Mouse (Mus musculus) adrenal gland, adult 2 months (tissue): ENCODE data around the gene Dazap1. TPM values are rescaled to one million over a fixed set of nuclear protein-coding genes. Genes with fewer than 3 reads are reported as not detected.

Experiments
- DNase-seq: peaks from one replicate; pipeline ENCODE4 v3.0.0; 2021
- polyA plus RNA-seq: library from polyadenylated mRNA; depleted of rRNA; stranded (reverse); fragments of >200 nt; gene quantifications from 2 replicates; pipeline ENCODE4 v1.2.3, GENCODE M21; 2012
- total RNA-seq, 2 experiments: library from RNA; stranded (reverse); gene quantifications; 2 replicates each; pipeline ENCODE4 v1.2.3; 2021

Dazap1 gene
- total and polyA plus RNA-seq, 3 experiments: 72.1 to 119 (median 101) TPM

DNA sequence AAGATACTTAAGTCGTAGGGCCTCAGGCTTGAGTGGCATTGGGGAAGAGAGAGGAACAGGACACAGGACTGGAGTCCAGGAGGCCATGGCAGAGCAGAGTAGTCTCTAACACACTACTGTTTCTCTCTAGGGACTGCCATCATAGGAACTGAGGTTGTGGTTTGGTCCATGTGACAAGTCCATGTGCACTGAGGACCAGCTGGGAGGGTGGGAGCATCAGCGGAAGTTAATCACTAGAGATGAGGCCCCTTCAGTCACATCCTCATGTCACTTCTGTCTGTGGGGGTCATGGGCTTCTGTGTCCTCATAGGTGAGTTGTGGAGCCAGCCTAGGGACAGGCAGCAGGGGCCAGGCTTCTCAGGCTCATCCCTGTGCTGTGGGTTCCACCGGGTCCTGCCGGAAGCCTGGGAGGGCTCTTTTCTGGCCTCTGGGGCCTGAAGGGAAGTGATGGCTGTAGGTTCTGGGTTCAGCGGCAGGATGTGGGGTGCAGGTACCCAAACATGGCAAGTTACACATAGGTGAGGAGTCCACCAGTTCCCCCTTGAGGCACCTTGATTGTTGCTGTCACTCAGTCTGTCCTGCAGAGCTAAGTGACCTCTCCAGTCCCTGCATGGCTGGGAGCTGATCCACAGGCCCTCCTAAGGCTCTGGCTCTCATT lies 10.0 kb downstream of the Dazap1 start:
- DNase-seq: no peak

DNA sequence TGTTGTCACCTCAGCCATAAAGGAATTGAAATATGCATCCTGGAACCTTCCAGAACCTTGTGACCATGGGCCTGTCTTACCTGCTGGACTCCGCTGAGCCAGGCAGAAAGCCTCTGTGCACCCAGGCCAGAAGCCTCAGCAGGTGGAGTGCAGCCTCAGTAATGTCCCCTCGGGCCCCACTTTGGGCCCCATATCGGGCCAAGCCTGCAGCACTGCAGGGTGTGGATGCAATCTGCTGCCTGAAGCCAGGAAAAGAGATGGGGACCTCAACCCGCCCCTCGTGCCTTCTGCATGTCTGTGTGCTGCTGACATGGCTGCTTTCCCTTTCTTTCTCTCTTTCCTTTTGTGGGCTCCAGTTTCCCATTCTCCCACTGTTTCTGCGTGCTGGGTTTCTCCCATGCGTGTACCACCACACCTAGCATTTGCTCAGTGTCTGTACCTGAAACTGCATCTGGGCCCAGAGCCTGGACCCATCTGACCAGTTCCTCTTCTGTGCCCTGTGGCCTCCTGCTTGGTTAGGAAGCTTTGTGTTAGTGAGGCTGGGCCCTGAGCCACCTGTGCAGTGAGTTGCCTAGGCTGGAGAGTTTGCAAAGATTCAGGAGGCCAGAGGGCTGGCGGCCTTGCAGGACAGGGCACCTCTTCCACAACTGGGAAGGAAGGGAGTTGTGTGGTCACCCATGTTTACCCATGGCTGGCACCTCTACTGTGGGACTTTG lies 10.7 kb downstream of the Dazap1 start:
- DNase-seq: no peak

DNA sequence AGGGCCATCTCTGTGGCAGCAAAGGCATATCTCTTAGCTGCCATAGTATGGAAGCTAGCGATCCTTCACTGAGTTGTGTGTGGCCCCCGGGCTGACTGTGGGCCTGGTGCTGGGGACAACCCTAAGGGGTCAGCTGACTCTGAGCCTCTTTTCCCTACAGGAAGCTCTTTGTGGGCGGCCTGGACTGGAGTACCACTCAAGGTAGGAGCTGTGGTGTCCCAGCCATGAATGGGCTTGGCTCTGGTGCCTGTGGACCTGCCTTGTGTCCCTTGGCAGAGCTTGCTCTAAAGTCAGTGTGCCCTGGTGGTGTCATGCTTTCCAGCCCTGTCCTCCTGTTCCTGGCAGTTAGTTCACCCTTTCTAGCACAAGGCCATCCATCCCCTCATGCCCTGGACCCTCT lies 12.6 kb downstream of the Dazap1 start:
- DNase-seq: no peak

DNA sequence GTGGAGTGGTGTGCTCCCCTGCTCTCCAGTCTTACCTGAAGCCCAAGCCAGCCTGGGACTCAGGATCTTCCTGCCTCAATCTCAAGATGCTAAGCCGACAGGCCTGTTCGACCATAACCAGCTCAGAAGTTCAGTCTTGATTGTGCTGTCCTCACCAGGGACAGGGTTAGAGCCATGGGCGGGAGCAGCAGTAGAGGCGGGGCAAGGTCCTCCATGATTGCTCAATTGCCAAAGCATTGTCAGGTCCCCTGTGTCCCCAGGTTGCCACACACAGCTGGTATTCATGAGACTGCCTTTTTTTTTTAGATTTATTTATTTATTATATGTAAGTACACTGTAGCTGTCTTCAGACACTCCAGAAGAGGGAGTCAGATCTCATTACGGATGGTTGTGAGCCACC lies 15.0 kb downstream of the Dazap1 start:
- DNase-seq: no peak

DNA sequence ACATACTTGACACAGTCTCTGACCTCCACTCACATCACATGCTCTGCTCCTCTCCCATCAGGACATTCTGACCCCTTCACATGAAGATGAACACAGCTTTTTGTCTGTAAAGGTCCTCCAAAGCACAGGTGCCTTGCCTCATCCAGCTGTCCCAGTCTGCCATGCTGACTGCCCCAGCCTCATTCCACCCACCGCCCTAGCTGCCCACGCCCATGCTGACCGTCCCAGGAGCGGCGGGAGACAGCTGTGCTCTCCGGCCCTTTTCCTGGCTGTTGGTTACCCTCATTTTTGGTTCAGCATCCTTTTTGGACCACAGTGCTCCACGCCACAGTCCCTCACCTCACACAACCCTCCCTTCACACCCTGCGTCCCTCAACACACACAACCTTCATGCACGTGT lies 17.1 kb downstream of the Dazap1 start:
- no peak for DNase-seq

DNA sequence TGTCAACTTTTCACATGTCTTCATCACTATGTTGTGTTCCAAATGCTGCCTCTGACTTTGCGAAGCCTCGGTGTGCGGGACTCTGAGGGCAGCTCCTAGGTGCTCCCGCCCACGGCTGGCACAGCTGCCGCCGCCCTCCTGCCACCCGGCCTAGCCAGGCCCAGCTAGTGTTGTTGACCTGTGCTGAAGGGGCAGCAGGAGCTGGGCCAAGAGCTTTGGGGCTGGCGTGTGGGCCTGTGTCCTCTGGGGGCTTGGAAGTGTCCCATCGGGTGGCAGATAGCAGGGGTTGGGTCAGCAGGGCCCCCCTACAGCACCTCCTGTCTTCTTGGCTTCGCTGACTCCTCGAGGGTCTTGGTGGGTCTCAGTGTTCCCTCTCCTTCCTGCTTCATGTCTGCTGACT lies 18.0 kb downstream of the Dazap1 start:
- DNase-seq: no peak

DNA sequence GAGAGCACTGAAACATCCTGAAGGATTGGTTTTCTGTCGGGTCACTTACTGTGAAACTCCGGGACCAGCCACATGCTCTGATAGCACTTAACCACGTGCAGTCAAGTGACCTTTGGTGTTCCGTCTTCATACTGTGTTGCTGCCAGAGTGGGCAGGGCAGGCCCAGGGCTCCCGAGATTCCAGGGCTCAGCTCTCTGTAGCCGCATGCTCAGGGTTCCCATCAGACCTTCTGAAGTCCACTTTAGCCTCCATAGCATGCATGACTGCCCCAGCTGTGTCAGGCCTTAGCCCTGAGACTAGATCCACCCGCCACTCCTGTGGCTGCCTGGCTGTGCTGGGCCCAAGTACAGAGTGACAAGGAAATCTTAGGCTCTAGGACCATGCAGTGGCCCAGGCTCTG lies 20.0 kb downstream of the Dazap1 start:
- peak; percentile 78 for DNase-seq

DNA sequence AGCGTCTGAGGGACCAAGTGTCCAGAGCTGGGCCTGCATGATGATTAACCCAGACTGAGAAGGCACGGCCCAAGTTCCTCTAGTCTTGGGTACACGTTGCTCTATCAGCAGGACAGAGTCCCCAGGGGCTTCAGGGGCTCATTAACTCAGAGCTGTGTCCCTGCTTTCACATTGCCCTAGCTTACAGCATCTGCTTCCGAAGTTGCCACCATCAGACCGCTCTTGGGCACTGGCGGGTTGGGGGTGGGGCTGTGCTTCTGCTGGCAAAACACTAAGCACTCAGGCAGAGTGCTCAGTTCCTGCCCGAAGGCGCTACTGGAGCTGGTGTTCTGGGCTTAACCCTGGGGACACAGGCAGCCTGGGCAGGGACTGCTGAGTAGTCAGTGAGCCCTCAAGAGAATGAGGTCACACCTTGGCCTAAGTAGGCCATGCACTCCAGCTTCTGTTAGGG lies 20.7 kb downstream of the Dazap1 start:
- peak; percentile 71 for DNase-seq

DNA sequence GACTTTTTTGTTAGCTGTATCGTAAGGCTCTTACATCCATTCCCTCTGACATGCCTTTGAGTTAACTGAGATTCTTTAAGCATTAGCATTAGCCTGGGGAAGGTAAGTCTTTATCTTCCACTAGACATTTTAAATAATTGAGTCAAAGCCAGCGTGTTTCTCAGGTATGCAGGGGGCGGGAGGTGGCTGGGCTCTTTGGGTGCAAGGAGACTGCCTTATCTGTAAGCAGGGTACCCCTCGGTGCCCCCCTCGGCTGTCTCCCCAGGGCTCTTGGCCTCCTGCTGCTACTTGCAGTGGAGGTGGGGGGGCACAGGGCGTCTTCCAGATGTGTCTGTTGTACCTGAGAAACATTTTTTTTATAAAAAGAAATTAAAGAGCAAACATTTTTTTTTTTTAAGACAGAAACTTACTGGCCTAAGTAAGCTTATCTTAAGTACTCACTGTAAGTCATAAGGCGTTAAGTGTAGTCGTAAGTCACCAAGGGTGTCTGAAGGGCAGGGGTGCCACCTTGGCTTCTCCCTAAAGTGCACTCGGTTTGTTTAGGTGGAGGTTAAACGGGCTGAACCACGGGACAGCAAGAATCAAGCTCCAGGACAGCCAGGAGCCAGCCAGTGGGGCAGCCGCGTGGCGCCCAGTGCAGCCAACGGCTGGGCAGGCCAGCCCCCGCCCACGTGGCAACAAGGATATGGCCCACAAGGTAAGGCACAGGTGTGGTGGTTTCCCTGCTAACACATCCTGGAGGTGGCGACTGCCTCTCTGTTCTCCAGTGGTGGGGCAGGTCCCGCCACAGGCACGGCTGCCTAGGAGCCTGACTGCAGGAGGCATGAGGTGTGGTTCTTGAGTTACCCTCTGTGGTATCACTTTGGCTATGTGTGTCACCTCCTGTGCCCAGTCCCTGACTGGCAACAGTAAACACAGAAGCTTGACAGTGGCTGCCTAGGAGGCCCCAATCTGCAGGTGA lies 21.5 kb downstream of the Dazap1 start:
- DNase-seq: no peak

DNA sequence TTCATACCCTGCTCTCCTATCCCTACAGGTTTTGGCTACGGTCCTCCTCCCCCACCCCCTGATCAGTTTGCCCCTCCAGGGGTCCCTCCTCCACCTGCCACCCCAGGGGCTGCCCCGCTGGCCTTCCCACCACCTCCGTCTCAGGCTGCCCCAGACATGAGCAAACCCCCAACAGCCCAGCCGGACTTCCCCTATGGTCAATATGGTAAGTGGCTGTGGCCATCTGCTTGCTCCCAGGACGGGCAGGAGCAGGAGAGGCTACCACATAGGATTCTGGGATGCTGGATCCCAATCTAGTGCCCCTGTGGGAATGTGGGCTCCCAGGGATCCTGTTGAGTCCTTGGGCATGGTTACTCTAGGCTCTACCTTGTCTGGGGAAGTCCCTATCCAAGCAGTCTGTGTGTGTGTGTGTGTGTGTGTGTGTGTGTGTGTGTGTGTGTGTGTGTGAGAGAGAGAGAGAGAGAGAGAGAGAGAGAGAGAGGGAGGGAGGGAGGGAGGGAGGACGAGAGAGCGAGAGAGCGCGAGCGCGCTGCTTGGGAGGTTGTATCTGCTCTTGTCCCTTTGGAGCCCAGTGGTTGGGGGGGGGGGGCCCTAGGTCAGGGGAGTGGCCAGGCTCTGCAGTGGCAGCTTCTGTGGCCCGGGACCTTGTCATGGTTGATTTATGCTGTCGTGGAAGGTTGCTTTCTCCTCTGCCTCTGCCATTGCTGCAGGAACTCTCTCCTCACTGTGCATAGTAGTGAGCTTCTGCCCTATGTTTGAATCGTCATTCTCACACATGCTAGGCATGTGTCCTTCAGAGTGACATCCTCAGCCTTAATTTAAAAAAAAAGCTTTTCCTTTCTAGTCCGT lies 24.2 kb downstream of the Dazap1 start:
- DNase-seq: peak; percentile 81

DNA sequence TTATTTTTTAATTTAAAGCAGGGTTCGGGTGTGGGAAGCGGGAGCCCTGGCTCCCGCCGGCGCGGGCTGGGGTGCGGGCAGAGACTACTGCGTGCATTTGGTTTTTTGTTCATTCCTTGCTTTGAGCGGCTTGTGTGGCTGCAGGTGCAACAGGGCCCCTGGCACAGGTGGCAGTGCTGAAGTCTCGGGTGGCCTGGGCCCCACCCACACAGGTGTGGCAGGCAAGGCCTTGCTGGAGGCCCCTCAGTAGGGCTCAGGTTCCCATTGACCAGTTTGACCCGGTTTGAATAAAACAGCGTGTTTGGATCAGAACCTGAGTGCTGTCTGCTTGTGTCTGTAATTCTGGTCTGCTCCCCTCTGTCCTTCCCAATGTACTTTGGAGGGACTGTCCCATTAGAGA lies 26.8 kb downstream of the Dazap1 start:
- no peak for DNase-seq

DNA sequence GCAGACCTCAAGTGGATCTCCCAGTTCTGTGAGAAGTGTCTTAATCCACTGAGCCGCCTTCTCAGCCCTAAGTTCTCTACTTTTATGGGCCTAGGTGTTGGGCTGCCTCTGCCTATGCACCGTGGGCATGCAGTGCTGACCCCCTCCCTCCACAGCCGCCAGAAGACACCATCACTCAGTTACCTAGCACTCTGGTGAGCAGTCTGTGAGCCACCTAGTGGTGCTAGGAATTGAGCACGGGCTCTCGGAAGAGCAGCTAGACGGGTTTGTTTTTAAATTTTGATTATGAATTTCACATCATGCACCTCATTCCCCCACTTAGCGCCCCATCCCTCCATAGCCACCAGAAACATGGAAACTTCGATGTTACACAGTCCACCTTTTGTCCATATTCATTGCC lies 27.4 kb downstream of the Dazap1 start:
- DNase-seq: no peak

DNA sequence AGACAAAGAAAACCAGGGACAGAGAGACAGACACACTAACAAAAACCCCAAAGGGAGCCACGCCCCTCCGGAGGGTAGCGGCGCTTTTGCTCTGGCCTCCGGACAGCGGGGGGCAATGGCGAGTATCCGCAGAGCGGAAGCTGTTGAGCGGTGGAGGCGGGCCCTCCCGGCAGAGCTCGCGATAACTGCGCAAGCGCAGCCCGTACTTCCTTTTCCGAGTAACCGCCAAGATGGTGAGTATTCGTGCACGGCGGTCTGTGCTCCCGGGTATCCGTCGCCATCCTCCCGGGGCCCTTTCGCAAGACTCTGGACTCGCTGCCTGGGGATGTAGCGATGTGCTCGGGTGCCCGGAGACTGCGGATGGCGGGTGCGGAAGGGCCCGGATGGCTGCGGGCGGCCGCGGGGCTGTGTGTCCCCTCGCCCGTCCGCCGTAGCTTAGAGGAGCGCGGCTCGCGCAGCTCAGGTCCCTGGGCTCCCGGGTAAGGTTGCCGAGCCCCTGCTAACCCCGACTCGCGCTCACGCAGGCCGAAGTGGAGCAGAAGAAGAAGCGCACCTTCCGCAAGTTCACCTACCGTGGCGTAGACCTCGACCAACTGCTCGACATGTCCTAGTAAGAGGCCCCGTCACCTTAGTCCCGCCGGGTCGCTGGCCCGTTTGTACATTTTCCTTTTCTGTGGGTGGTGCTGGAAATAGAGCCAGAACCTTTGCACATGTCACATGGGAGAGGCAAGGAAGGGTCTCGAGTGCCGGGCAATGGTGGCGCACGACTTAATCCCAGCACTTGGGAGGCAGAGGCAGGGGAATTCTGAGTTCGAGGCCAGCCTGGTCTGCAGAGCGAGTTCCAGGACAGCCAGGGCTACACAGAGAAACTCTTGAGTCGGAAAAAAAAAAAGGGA lies 31.2 kb downstream of the Dazap1 start, which contains the start of gene Rps15:
Gene Rps15, plus strand, starts transcription at position 203 of the 896 bp plus-strand sequence.
- peak; percentile 95 for DNase-seq

DNA sequence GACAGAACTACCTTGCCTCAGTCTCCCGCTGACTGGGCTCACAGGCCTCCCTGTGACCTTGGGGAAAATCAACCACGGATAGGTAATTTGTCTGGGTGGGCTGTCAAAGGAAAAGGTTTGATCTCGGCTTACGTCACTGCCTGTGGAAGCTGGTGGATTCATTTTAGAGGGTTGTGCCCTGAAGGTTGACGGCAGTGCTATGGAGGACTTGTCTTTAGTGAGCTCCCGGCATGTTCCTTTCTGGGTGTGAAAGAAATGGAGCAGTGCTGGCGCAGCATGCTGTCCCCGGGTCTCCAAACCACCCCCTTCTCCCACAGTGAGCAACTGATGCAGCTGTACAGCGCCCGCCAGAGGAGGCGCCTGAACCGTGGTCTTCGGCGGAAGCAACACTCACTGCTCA lies 32.0 kb downstream of the Dazap1 start:
- DNase-seq: no peak

DNA sequence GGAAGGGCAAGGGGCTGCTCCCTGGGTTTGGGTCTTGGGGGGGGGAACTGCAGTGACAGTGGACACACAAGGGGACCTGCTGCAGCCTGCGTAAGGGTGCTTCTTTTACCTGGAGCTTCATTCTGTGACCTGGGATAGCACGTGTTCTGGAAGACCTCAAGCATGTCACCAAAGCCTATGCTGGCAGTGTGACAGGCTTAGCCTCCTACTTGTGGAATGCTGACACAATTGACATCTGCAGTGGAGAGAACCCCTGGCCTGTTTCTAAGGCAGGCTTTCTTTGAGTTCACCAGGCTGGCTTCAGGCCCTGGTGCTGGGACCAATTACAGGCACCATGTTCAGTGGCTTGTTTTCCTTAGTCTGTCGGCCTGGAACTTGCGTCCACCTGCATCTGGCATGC lies 33.0 kb downstream of the Dazap1 start:
- no peak for DNase-seq

DNA sequence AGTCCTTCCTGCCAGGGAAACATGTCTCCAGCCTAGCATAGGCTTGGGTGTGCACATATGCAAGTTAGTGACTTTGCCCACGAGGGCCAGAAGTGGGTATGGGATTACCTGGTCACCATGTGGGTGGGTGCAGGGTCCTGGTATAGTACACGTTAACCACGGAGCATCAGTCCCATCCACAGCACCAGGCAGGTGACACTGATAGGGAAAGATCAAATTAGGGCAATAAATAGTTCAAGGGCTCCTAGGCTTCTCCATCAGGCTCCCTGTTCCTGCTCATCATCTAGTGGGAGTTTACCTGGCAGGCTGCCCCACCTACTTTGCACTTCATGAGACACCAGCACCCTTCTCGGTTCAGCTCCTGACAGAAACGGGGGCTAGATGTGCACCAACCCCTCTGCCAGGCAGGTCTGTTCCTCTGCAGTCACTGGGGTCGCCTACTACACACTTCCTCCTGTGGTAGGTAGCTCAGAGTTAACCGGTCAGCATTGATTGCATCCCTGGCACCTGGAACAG lies 33.6 kb downstream of the Dazap1 start:
- DNase-seq: no peak

DNA sequence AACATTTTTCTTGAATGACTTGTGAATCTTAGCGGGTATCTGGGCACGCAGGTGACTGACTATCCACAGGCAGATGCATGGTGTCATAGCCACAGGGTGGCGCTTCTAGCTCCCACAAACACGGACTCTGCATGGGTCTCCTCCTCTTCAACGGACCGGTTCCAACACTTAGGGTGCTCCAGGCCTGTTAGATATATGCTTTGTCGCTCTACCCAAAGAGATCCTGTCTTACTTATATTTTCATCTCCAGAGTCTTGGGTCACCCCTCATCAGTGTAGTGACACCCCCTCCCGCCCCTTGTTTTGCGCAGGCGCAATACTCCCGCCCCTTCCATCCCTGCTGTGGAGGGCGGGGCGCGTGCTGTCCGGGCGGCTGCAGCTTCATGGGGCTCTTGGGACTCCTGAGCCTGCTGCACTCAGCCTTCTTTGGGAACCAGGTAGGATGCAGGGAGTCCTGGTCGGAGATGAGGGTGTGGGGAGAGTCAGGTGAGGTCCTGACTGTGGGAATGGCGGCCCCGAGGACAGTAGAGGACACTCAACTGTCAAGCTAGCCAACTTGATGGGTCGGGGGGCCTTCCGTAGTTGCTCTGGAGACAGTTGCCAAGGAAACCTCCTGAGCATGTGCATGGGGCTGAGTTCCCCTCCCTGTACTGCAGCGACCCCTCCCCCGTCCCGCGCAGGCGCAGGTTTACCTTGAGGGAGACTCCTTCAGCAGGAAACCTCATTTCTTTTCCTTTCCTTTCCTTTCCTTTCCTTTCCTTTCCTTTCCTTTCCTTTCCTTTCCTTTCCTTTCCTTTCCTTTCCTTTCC lies 34.5 kb downstream of the Dazap1 start, which contains the start of gene Apc2:
Gene Apc2, plus strand, starts transcription at position 360 of the 808 bp plus-strand sequence.
- peak; percentile 84 for DNase-seq

DNA sequence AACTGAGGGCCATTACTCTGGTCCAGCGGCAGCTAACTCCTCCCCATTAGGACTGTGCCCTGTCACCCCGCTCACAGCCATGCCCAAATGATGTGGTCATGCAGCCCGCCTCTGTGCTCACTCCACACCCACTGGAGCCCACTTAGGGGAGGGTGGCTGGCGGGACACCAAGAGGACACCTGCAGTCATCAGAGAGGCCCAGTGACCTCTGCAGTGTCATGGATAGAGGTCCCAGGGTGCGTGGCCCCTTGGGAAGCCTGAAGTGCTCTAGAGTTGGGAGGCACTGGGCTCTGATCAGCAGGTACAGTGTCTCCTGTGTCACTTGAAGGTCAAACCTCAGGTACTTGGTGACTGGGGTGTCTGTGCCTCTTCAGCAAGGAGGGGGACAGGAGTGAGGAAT lies 35.5 kb downstream of the Dazap1 start:
- no peak for DNase-seq

DNA sequence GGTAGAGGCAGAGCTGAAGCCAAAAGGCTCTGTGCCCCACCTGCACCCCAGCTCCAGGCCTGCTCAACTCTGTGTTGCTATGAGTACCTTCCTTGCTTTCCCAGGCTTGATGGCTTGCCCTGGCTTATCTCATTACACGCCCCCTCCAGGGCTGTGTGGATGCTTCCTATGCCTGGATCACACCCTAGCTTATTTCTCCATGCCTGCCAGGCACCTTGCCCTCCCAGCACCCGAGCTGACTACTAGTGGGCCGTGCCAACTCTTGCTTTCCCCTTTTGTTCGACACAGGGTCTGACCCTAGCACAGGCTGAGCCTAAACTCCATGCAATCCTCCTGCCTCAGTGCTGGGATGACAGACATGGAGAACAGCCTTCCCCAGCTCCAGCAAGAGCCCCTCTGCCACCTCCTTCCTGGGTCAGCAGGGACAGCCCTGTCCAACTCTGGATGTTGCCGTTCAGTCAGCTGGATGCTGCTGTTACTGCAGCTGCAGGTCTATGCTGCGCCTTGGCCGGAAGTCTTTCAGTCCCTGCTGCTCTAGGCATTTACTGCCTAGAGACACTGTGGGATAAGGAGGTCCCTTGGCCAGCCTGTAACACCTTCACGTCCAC lies 36.3 kb downstream of the Dazap1 start:
- DNase-seq: no peak
